Mouse (Mus musculus) lung, adult 2 months (tissue): Measurements from ENCODE around the gene Utp15. TPM values are rescaled to one million over a fixed set of nuclear protein-coding genes. Genes with fewer than 3 reads are reported as not detected.

ENCODE experiments used
- DNase-seq: peaks from one replicate; pipeline ENCODE4 v3.0.0; 2022
- H3K4me1 ChIP-seq: fragments of 200-500 bp; 2 replicates; pipeline ENCODE4 v1.6.1; 2011; ENCODE audit warnings: low read length; ENCODE audit not compliant: control insufficient read depth, insufficient read depth
- H3K4me3 ChIP-seq: fragments of 200-500 bp; replicated peaks from 2 replicates; pipeline ENCODE3; 2011; ENCODE audit warnings: low read depth, mild to moderate bottlenecking, control low read depth, low read length; ENCODE audit errors: extremely low read depth
- CTCF ChIP-seq: fragments of 200-500 bp; IDR thresholded peaks from 2 replicates; pipeline ENCODE4 v1.5.1; 2011; ENCODE audit warnings: mild to moderate bottlenecking, low read length, control low read depth; ENCODE audit not compliant: insufficient read depth
- POLR2A ChIP-seq: fragments of 200-500 bp; IDR thresholded peaks from 2 replicates; pipeline ENCODE4 v1.6.1; 2011; ENCODE audit warnings: low read depth, mild to moderate bottlenecking, control low read depth, low read length, borderline replicate concordance; ENCODE audit errors: extremely low read depth
- WGBS: fragments of 180-500 bp; shearing (Covaris S2); methylation state at CpG from one replicate; pipeline ENCODE4 v1.1.7; 2018; 5-methylcytosine and 5-hydroxymethylcytosine counted together
- polyA plus RNA-seq: library from polyadenylated mRNA; depleted of rRNA; stranded (reverse); fragments of >200 nt; gene quantifications from 2 replicates; pipeline ENCODE4 v1.2.3, GENCODE M21; 2012

The Utp15 gene
- polyA plus RNA-seq, 1 experiment: 6.8 TPM

DNA sequence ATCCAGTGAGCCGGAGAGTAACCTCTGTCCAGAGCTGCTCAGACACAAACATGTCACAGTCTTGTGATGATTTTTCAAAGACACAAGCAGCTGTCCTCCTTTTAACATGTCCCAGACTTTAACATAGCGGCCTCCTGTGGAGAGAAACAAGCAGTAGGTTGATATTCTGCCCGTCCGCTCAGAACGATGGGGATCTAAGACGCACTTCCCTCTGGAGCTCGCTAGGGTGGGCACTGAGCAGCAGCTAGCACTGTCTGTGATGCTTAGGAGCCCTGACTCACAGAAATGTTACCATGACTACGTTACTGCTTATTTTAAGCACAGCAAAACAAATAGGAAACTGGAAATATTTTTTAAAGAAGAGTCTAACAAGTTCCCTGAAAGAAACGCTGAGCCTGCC lies 7.9 kb downstream of the Utp15 start:
- 76% methylated on average over 9 of the region's 9 CpGs for WGBS
- no peaks in the 10 kb centered on the region for H3K4me1 ChIP-seq
- DNase-seq: no peak
- TF ChIP-seq POLR2A (no peak), CTCF (no peak)
- no peak overlapping the region for H3K4me3 ChIP-seq

DNA sequence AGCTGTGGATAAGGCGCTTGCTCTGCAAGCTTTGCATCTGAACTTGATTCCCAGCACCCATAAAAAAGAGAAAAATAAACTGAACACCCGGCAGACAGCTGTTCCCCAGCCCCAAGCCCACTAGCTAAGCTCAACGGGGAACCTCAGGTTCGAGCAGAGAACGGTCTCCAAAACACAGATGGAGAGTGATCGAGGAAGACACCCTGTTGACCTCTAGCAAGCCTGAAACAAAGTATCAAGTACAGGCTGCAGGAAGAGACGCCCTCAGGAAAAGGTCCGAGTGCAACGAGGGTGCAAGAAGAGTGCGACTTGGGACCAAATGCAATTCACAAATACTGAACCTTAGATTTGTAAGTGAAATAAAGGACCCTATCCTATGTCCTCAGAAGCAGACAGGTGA lies 13.2 kb downstream of the Utp15 start:
- 88% methylated on average over 10 of the region's 10 CpGs for WGBS
- no peak overlapping the region for H3K4me3 ChIP-seq
- H3K4me1 ChIP-seq: no peaks in the 10 kb centered on the region
- TF ChIP-seq CTCF (no peak), POLR2A (no peak)
- no peak for DNase-seq

DNA sequence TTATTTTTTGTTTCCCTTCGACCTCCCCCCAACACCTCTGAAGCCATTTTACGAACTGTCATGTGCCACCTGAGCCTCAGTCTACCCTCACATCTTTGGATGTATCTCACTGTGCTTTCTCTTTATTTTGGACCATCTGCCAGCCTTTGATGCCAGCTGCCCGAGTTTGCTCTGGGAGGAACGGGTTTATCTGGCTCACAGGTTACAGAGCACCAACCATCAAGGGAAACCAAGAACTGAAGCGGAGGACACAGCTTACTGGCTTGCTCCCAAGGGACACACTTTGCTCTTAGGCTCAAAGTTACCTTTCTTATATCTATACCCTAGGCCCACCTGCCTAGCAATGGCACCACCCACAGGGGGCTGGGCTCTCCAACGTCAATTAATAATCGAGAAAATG lies 17.5 kb downstream of the Utp15 start:
- DNase-seq: no peak
- H3K4me3 ChIP-seq: no peak overlapping the region
- no peak for TF ChIP-seq POLR2A
- no peak for TF ChIP-seq CTCF
- WGBS: 70% methylated on average over 7 of the region's 7 CpGs
- no peaks in the 10 kb centered on the region for H3K4me1 ChIP-seq

DNA sequence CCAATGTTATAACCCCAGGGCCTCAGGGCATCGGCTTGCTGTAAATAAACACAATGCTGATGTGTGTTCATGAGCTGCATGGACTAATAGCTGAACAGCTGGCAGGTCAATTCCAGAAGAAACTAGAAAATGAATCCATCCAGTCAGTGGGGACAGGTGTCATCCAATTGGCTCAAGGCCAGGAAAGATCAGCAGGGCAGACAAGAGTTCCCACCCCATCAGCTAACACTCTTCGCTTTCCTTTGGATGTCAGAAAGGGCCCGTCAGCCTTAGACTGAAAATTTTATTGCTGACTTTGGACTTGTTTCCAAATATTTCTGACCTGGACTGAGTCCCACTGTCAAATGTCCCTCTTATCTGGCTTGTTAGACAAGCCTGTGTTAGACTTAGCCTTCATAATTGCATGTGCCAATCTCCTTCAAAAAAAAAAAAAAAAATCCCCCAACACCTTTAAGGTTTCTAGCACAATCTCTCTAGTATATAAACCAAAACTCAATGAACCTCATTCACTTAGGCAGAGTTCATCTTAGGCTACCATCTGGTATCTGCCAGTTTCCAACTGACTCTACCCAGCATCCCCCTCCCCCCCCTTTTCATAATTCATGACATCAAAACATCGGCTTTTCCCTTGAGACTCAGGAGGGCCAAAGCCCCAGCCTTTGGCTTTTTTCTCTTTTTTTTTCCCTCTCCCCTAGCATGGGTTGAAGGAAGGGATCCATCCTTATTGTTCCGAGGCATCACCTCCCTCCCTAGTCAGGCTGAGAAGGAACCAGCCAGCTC lies 18.1 kb downstream of the Utp15 start:
- TF ChIP-seq CTCF (no peak), POLR2A (no peak)
- no peak for DNase-seq
- 37% methylated on average over 5 of the region's 5 CpGs for WGBS
- no peaks in the 10 kb centered on the region for H3K4me1 ChIP-seq
- no peak overlapping the region for H3K4me3 ChIP-seq

DNA sequence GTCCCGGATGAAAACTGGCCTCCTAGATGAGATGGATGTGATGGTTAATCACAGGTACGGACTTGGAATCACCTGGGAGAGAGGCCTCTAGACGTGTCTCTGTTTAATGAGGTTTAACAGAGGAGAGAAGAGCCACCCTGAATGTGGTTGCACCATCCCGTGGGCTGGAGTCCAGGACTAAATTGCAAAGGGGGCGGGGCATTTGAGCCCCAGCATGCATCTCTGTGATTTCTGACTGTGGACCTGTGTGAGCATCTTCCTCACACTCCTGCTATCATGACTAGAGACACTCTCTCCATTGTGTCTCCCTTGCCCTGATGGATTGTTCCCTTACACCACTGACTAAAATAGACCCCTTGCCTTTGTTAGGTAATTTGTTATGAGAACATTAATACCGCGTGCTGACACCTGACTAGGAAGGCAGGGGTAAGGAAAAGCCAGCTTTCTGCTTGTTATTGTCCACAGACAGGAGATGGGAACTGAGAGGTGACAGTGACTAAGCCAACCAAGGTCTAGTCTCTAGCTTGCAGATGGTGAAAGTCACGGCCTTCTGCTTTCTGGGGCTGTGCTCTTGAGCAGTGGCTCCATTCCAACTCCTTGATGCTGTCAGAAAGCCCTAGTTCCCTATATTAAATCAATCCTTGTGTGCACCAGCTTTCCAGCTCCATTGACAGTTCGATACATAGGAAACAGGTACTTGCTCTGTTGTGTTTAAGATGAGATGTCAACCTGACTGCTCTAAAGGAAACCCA lies 21.1 kb downstream of the Utp15 start:
- 59% methylated on average over 9 of the region's 9 CpGs for WGBS
- no peak for TF ChIP-seq POLR2A
- no peak for TF ChIP-seq CTCF
- no peak for DNase-seq

DNA sequence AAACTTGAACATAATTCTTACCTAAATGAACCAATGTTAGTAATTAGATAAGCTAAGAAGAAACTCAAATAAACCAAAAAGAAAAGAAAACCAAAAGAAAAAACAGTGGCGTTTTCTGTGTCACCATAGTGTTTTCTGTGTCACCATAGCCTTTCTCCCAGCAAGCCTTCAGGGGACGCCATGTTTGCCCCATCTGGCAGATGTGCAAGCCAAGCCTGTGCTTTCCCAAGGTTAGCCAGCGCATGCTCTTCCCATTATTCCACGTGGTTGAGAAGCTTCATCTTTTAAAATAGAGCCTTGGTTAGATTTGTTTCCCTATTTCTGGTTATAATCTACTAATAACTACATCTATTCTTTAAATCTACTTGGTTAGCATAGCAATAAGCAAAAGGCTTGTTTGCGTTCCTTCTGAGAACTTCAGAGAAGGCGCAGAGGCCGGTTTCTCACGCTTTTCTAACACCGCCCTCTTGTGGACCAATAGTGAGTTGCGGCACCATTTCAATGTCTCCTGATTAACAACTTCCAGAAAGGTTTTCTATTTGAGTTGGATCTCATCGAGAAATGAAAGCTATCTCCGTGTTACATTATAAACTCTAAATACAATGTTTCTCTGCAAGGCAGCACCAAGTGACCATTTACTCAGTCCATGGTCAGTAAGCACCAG lies 22.7 kb downstream of the Utp15 start:
- Histone ChIP-seq H3K4me1 (no peaks in the 10 kb centered on the region), H3K4me3 (no peak overlapping the region)
- 17% methylated on average over 12 of the region's 12 CpGs for WGBS
- peak; percentile 59 for DNase-seq
- TF ChIP-seq POLR2A (no peak), CTCF (peak; percentile 74)

More for the DNA sequence above, 21.1 kb downstream of the Utp15 start:
- Histone ChIP-seq H3K4me1 (no peaks in the 10 kb centered on the region), H3K4me3 (no peak overlapping the region)

DNA sequence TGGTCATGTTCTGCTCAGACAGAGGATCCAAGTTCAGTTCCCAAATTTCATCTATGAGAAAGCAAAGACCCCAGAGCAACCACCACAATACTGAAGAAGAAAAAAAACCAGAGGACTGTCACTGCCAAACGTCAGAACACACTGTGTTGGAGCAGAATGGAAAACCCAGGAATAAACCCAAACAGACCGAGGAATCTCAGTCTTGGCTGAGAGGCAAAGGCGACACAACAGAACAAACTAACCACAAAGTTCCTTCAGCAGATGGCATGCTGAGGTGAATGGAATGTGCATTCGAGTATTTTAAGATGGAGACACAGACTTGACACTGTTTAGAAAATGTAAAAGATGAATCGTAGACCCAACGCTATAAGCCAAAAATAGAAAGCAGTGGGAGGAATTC lies 27.4 kb downstream of the Utp15 start:
- Histone ChIP-seq H3K4me1 (no peaks in the 10 kb centered on the region), H3K4me3 (no peak overlapping the region)
- WGBS: 52% methylated on average over 6 of the region's 6 CpGs
- TF ChIP-seq CTCF: no peak
- no peak for TF ChIP-seq POLR2A
- DNase-seq: no peak

DNA sequence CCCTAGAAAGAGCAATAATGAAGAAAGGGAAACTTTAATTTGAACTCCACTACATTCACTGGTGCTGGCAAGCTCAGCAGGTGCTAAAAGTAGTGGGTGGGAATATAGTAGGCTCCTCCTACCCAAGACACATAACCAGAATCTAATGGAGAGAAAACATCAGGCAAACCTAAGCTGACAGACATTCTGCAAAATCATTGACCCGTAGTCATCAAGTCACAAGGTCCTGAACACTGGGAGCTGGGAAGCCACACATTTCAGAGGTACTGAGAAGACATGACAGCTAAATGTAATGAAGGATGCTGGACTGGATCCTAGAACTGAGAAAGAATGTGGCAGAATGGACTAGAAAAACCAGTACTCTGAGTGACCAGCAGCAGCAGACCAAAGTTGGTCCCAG lies 32.3 kb downstream of the Utp15 start:
- TF ChIP-seq POLR2A (no peak), CTCF (no peak)
- Histone ChIP-seq H3K4me3 (no peak overlapping the region), H3K4me1 (no peaks in the 10 kb centered on the region)
- DNase-seq: no peak
- WGBS: 90% methylated on average over 1 of the region's 1 CpGs

DNA sequence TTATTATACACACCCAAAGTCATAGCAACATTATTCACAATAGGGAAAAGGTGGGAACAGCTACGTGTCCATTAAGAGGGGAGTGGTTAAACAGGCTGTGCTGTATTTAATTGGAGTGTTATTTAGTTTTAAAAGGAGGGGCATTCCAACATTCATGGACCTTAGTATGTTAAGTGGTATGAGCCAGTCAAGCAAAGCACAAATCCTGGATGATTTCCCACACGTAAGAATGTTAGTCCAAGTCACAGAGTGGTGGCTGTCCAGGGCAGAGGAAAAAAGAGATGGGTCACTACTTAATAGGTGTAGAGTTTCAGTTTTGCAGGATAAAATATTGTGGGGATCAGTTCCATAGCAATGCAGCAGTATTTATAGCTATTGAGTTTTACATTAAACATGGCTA lies 36.6 kb downstream of the Utp15 start:
- TF ChIP-seq POLR2A (no peak), CTCF (no peak)
- Histone ChIP-seq H3K4me1 (no peaks in the 10 kb centered on the region), H3K4me3 (no peak overlapping the region)
- WGBS: 47% methylated on average over 2 of the region's 2 CpGs
- DNase-seq: no peak

DNA sequence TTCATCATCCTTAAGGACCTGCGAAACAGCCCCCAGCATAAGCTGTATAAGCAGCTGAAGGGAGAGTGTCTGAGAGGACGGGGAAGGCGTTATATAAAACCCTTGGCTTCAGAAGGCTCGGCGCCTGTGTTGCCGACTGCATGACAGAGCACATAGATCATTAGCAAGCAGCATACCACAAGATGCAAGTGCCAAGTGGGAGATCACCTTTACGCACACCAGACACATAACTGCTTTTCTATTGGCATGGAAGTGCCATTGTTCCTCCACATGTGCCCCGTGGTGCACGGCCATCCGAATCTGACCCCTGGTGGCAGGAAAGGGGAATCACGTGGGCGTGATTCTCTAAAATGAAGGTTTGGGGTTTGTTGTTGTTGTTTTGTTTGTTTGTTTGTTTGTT lies 40.0 kb downstream of the Utp15 start:
- no peaks in the 10 kb centered on the region for H3K4me1 ChIP-seq
- TF ChIP-seq CTCF: peak; percentile 84
- no peak for TF ChIP-seq POLR2A
- no peak overlapping the region for H3K4me3 ChIP-seq
- 38% methylated on average over 12 of the region's 12 CpGs for WGBS
- peak; percentile 19 for DNase-seq
